Comparison of ENCODE assay signal across 15 mouse cellular contexts in the genomic region with DNA sequence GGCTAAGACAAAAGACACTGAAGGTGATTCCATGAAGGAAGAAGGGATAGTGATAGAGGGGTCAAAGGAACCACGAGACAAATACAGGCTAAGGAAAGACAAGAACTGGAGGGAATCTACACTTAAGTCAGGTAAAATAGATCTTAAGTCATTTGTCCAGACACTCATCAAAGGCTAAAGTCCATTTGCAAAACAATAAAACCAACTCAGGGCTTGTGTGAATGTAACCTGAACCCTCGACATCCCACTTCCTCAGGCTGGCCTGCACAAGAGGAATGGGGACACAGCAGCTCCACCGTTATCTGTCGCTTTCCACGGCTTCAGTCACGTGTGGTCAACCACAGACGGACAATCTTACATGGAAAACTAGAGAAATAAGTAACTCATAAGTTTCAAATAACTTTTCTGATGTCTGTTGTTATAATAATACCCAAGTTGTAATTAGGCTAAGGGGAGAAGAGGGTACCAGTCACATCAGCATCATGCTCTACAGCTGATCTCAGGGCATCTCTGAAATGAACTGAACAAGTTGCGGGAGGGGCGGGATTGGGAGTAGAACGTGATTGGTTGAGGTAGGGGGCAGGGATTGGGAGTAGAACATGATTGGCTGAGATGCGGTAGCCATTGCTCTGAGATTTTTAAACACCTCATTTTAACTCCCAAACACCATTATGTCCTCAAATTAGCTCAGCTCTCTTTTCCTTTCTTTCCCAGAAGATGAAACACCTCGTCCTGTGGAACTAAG.
"Had no signal": no experiment of that assay in that cellular context is flagged by ENCODE, and none has a peak within 500 bp of the region (broad histone marks: within the 10 kb centered on the region; RNA-seq: fewer than 3 reads in every experiment).

No protein-coding gene starts in this region.

- H3K27me3 ChIP-seq: megakaryocyte, embryonic 14.5 days; midbrain, embryonic 13.5 days; midbrain, embryonic 15.5 days; neural tube, embryonic 12.5 days; stomach, embryonic 15.5 days had no signal

- H3K4me2 ChIP-seq: lung, embryonic 14.5 days; midbrain, embryonic 11.5 days; midbrain, embryonic 13.5 days; midbrain, embryonic 15.5 days; neural tube, embryonic 12.5 days; stomach, embryonic 15.5 days had no signal

- H3K9me3 ChIP-seq: midbrain, embryonic 13.5 days; midbrain, embryonic 15.5 days; neural tube, embryonic 12.5 days; stomach, embryonic 15.5 days had no signal

- H3K27ac ChIP-seq: midbrain, embryonic 13.5 days; midbrain, embryonic 15.5 days; neural tube, embryonic 12.5 days; stomach, embryonic 15.5 days; stomach, postnatal 0 days had no signal

- DNase-seq: lung, adult 18-20 months; lung, embryonic 14.5 days; lung, postnatal 10 days; lung, postnatal 4 days; right cerebral cortex, postnatal 14 days; thymus, adult 2 months; thymus, postnatal 25 days; thymus, postnatal 4 days had no signal

- H3K4me3 ChIP-seq: megakaryocyte, embryonic 14.5 days; midbrain, embryonic 13.5 days; midbrain, embryonic 15.5 days; neural tube, embryonic 12.5 days; stomach, embryonic 15.5 days had no signal

- H3K9ac ChIP-seq: lung, embryonic 14.5 days; midbrain, embryonic 13.5 days; midbrain, embryonic 15.5 days; neural tube, embryonic 12.5 days; stomach, embryonic 15.5 days had no signal

- H3K36me3 ChIP-seq: midbrain, embryonic 13.5 days; midbrain, embryonic 15.5 days; neural tube, embryonic 12.5 days had no signal

- ATAC-seq: midbrain, embryonic 13.5 days; midbrain, embryonic 15.5 days had no signal

- H3K4me1 ChIP-seq: stomach, embryonic 15.5 days had no signal
